Mouse (Mus musculus) heart, adult 2 months (tissue): ENCODE measurements at regions not wholly inside any gene's neighbourhood (a gene's known extent, or its start where the extent isn't known, plus 50 kb on each side); places are given as distances from the start of the nearest gene placed in this dataset.

Source experiments
- CTCF ChIP-seq: fragments of 200-600 bp; IDR thresholded peaks from 2 replicates; pipeline ENCODE4 v1.8.1; 2022; ENCODE audit warnings: antibody characterized with exemption, mild to moderate bottlenecking, moderate library complexity
- EP300 ChIP-seq: fragments of 200-500 bp; IDR thresholded peaks from 2 replicates; pipeline ENCODE4 v1.6.1; 2011; ENCODE audit warnings: low read depth, low read length, control low read depth; ENCODE audit not compliant: insufficient read depth

DNA sequence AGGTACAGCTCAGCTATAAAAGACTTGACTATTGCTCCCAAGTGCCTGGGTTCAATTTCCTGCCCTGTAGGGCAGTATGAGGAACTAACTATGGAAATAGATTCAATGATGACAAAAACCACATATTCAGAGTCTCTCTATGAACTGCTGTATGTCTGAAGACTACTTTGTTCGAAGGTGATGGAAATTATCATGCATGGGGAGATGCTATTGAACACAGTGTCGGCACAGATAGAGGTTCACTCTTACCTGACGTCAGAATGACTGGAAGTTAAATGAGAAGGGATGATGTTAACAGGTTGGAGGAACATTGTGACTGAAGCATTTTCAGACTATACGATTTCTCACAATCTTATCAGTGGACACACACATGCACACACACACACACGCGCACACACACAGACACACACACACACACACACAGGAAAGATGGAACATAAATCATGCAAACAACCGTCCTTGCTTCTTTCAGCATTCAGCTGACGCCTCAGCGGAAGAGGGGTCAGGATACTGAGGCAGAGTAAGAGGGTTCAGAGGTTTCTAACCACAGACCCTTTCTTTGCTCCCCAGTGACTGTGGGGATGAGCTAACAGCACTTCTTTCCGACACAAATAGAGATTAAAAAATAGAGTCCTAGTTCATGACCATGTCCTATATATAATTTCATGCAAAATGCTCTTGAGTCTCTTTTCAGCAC, 974.3 kb upstream of the Sel1l start:
- TF ChIP-seq CTCF (no peak), EP300 (no peak)
